Mouse (Mus musculus) kidney, postnatal 0 days (tissue): ENCODE measurements around the gene Tfe3. TPM values are rescaled to one million over a fixed set of nuclear protein-coding genes. Genes with fewer than 3 reads are reported as not detected.
A peak's percentile ranks its signal among the peaks of the same experiment; 100 is the strongest.
"Not testable (repeated sequence)": the region's sequence is repeated elsewhere in the genome, so short reads cannot be mapped to it uniquely, and the experiment has no call there.

ENCODE experiments used
- ATAC-seq: fragments of 200-750 bp; cut with Nextera tagmentation; replicated peaks from 2 replicates; pipeline ENCODE4 v1.8.0; 2017; ENCODE audit warnings: low read depth, moderate number of reproducible peaks, moderate TSS enrichment, moderate library complexity; ENCODE audit not compliant: low FRiP score
- DNase-seq: peaks from one replicate; pipeline ENCODE4 v3.0.0-alpha.2; 2016; ENCODE audit warnings: low spot score
- H3K27ac ChIP-seq: fragments of 300-500 bp; sonication (generic); 2 replicates; pipeline ENCODE4 v1.5.1; 2014; ENCODE audit warnings: mild to moderate bottlenecking
- H3K27me3 ChIP-seq: fragments of 300-500 bp; sonication (generic); 2 replicates; pipeline ENCODE4 v1.6.1; 2014; ENCODE audit warnings: low read length, mixed read lengths; ENCODE audit not compliant: insufficient read depth
- H3K36me3 ChIP-seq: fragments of 300-500 bp; sonication (generic); 2 replicates; pipeline ENCODE4 v1.6.1; 2014; ENCODE audit warnings: low read length, mixed read lengths; ENCODE audit not compliant: insufficient read depth
- H3K4me1 ChIP-seq: fragments of 300-500 bp; sonication (generic); replicated peaks from 2 replicates; pipeline ENCODE4 v1.6.1; 2014; ENCODE audit warnings: antibody characterized with exemption, low read length, mixed read lengths; ENCODE audit not compliant: insufficient read depth
- H3K4me2 ChIP-seq: fragments of 300-500 bp; sonication (generic); 2 replicates; pipeline ENCODE4 v1.6.1; 2014; ENCODE audit warnings: mild to moderate bottlenecking, low read length, moderate library complexity, mixed read lengths
- H3K4me3 ChIP-seq: fragments of 300-500 bp; sonication (generic); replicated peaks from 2 replicates; pipeline ENCODE4 v1.5.1; 2014; ENCODE audit warnings: low read depth, low read length
- H3K9ac ChIP-seq: fragments of 300-500 bp; sonication (generic); 2 replicates; pipeline ENCODE4 v1.6.1; 2014; ENCODE audit warnings: low read depth, low read length
- H3K9me3 ChIP-seq: fragments of 300-500 bp; sonication (generic); replicated peaks from 2 replicates; pipeline ENCODE4 v1.6.1; 2016; ENCODE audit warnings: low read length, inconsistent platforms, mixed read lengths
- CTCF ChIP-seq: IDR thresholded peaks from 2 replicates; pipeline ENCODE4 v1.5.1; 2016; ENCODE audit warnings: antibody characterized with exemption, low read depth, mild to moderate bottlenecking, moderate library complexity
- WGBS: fragments of 180-500 bp; shearing (Covaris S2); extraction: QIAGEN DNeasy Blood & Tissue Kit; methylation state at CpG from one replicate; pipeline ENCODE4 v1.1.7; 2014; 5-methylcytosine and 5-hydroxymethylcytosine counted together
- polyA plus RNA-seq: library from polyadenylated mRNA; unstranded; fragments of >200 nt; fragmentation: Nextera tagmentation; extraction: Ambion mirVana; gene quantifications from 2 replicates; pipeline ENCODE4 v1.2.1, GENCODE M21; 2015

Gene Tfe3
- polyA plus RNA-seq, result 22.9 and 24.1 TPM in 2 replicates

- 33% methylated on average over 34 of the region's 38 CpGs for WGBS
- DNase-seq (peak; percentile 97), ATAC-seq (peak; percentile 98)
- Histone ChIP-seq H3K4me3 (peak within 1 kb of the TSS; percentile 69), H3K27ac (peak within 1 kb of the TSS; percentile 82), H3K9ac (peak within 1 kb of the TSS; percentile 78), H3K9me3 (no peaks in the 10 kb centered on the region), H3K4me1 (no peaks in the 10 kb centered on the region), H3K27me3 (no peaks in the 10 kb centered on the region), H3K4me2 (peak within 1 kb of the TSS; percentile 67), H3K36me3 (no peaks in the 10 kb centered on the region)
- no peak for TF ChIP-seq CTCF
These were observed at the start of gene Tfe3 for GRCm38 (mm10) chrX:7762137-7762920. TSS of gene Tfe3 (plus strand) at chrX:7762560.

- ATAC-seq, H3K27me3 ChIP-seq, H3K27ac ChIP-seq, DNase-seq, H3K9me3 ChIP-seq, H3K36me3 ChIP-seq, H3K4me1 ChIP-seq: not testable (repeated sequence)
- 42% methylated on average over 5 of the region's 12 CpGs for WGBS
- peak overlapping the region; percentile 50 for H3K4me2 ChIP-seq
- peak overlapping the region; percentile 31; the same call in 1 of the 2 replicates for H3K9ac ChIP-seq
- 0 out of 2 replicates have a peak overlapping the region, but pooled peaks have one; percentile 21 for H3K4me3 ChIP-seq
These were observed 48.6 kb upstream of the Tfe3 start for GRCm38 (mm10) chrX:7713764-7714134.

GRCm38 (mm10) chrX:7714135-7714899 lies 48.0 kb upstream of the Tfe3 start, which contains the start of gene Wdr45:
TSS of gene Wdr45 (plus strand) at chrX:7714333.
- H3K27ac ChIP-seq, result 0 out of 2 replicates have a peak within 1 kb of the TSS, but pooled peaks have one; percentile 47
- H3K27me3 ChIP-seq, H3K9me3 ChIP-seq, H3K36me3 ChIP-seq, H3K4me1 ChIP-seq: not testable (repeated sequence)
- ATAC-seq (peak; percentile 96), DNase-seq (peak; percentile 96)
- H3K4me2 ChIP-seq, result peak within 1 kb of the TSS; percentile 50
- 15% methylated on average over 41 of the region's 60 CpGs for WGBS
- 0 out of 2 replicates have a peak within 1 kb of the TSS, but pooled peaks have one; percentile 21 for H3K4me3 ChIP-seq
- H3K9ac ChIP-seq, result peak within 1 kb of the TSS; percentile 31; the same call in 1 of the 2 replicates

- not testable (repeated sequence) for H3K9ac ChIP-seq, H3K36me3 ChIP-seq, H3K4me2 ChIP-seq, H3K27ac ChIP-seq, DNase-seq, H3K9me3 ChIP-seq, ATAC-seq, H3K4me3 ChIP-seq, H3K27me3 ChIP-seq, H3K4me1 ChIP-seq
- TF ChIP-seq CTCF, result peak; percentile 29; the same call in 1 of the 2 replicates
- WGBS, result 33% methylated on average over 1 of the region's 1 CpGs
These were observed 46.3 kb upstream of the Tfe3 start for GRCm38 (mm10) chrX:7716058-7716457.

GRCm38 (mm10) chrX:7721514-7722281 lies 40.7 kb upstream of the Tfe3 start, which contains the start of gene Gm45208:
TSS of gene Gm45208 (plus strand) at chrX:7722245.
- H3K4me2 ChIP-seq, result peak within 1 kb of the TSS; percentile 62
- H3K36me3 ChIP-seq, result no peaks in the 10 kb centered on the region
- DNase-seq (peak; percentile 85), ATAC-seq (peak; percentile 84)
- H3K27ac ChIP-seq, result peak within 1 kb of the TSS; percentile 79
- no peaks in the 10 kb centered on the region for H3K27me3 ChIP-seq
- no peak for TF ChIP-seq CTCF
- H3K9me3 ChIP-seq, result no peaks in the 10 kb centered on the region
- WGBS, result 28% methylated on average over 22 of the region's 22 CpGs
- H3K9ac ChIP-seq, result peak within 1 kb of the TSS; percentile 60
- H3K4me3 ChIP-seq, result peak within 1 kb of the TSS; percentile 52
- H3K4me1 ChIP-seq, result no peaks in the 10 kb centered on the region

GRCm38 (mm10) chrX:7722282-7722611 lies 40.1 kb upstream of the Tfe3 start:
- Histone ChIP-seq H3K4me3 (peak overlapping the region; percentile 52), H3K27me3 (no peaks in the 10 kb centered on the region), H3K4me1 (no peaks in the 10 kb centered on the region), H3K4me2 (peak overlapping the region; percentile 62), H3K36me3 (no peaks in the 10 kb centered on the region), H3K27ac (peak overlapping the region; percentile 79), H3K9ac (peak overlapping the region; percentile 60), H3K9me3 (no peaks in the 10 kb centered on the region)
- ATAC-seq (no peak), DNase-seq (no peak)
- 32% methylated on average over 11 of the region's 11 CpGs for WGBS
- TF ChIP-seq CTCF, result no peak
